Mouse (Mus musculus) small intestine, adult 2 months (tissue): ENCODE results near the gene Plekhs1.

Experiments used
- CTCF ChIP-seq: fragments of 200-500 bp; IDR thresholded peaks from 2 replicates; pipeline ENCODE4 v1.5.1; 2012; ENCODE audit warnings: low read depth, mild to moderate bottlenecking, control low read depth, inconsistent platforms, low read length, moderate library complexity, mixed read lengths; ENCODE audit not compliant: insufficient replicate concordance, insufficient read length; ENCODE audit errors: extremely low read depth
- POLR2A ChIP-seq: fragments of 200-500 bp; IDR thresholded peaks from 2 replicates; pipeline ENCODE4 v1.6.1; 2012; ENCODE audit warnings: low read depth, mild to moderate bottlenecking, control low read depth, inconsistent platforms, low read length, moderate library complexity

DNA sequence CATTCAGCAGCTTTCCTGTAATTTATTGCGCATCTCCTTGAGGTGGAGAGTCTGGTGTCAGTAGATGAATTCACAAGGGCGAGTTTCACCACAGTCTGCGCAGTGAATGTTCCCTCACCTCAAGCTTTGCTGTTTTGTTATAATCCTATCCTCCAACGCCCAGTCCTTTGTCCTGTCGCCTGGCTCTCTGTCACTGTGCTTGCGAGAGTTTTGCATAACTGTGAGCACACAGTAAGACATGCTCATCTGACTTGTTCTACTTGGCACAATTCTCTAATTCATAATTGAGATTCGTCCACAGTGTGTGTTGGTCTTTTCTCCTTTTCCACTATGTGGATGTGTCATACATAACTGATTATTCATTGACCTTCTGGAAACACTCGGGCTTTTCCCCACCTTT lies 5.0 kb downstream of the Plekhs1 start:
- TF ChIP-seq CTCF: no peak
- no peak for TF ChIP-seq POLR2A
